Mouse (Mus musculus): ENCODE results near the gene Tarbp2. TPM values are rescaled to one million over a fixed set of nuclear protein-coding genes. Genes with fewer than 3 reads are reported as not detected.

Gene Tarbp2
- total and polyA plus RNA-seq, 2 experiments from 2014 or later, result 89.5 to 94.7 TPM

- Histone ChIP-seq H3K9ac (peak within 1 kb of the TSS; percentile 79), H3K27ac (ENCODE audit: low read depth, low read length) (peak within 1 kb of the TSS; percentile 97), H3K4me2 (ENCODE audit: low read depth) (peak within 1 kb of the TSS; percentile 73), H3K4me1 (ENCODE audit: insufficient read depth) (peaks cover 14% of the 10 kb centered on the region; the same call in 1 of the 2 replicates), H3K9me3 (ENCODE audit: low read length) (no peaks in the 10 kb centered on the region), H3K27me3 (ENCODE audit: insufficient read depth, low read length) (no peaks in the 10 kb centered on the region), H3K36me3 (ENCODE audit: insufficient read depth) (peaks cover 11% of the 10 kb centered on the region), H3K4me3 (ENCODE audit: low read depth, low read length) (peak within 1 kb of the TSS; percentile 75)
- ATAC-seq (peak; percentile 4; the same call in 1 of the 2 replicates), DNase-seq (peak; percentile 84)
- WGBS, result 2% methylated on average over 43 of the region's 43 CpGs
- no peak; the same call in 1 of the 2 replicates for TF ChIP-seq CTCF (IDR thresholded peaks at IDR 0.05; ENCODE audit: low read depth)
Observed at GRCm38 (mm10) chr15:102516728-102517404, 1.1 kb upstream of the Tarbp2 start, which contains the start of gene Map3k12. Gene Map3k12 (minus strand): TSS chr15:102517064.

GRCm38 (mm10) chr15:102517631-102517975, 389 bp upstream of the Tarbp2 start:
- DNase-seq (no peak), ATAC-seq (no peak)
- Histone ChIP-seq H3K9me3 (ENCODE audit: low read length) (no peaks in the 10 kb centered on the region), H3K4me1 (ENCODE audit: insufficient read depth) (peaks cover 13% of the 10 kb centered on the region; the same call in 1 of the 2 replicates), H3K27me3 (ENCODE audit: insufficient read depth, low read length) (no peaks in the 10 kb centered on the region), H3K36me3 (ENCODE audit: insufficient read depth) (peaks cover 15% of the 10 kb centered on the region), H3K27ac (ENCODE audit: low read depth, low read length) (peak overlapping the region; percentile 96), H3K9ac (peak overlapping the region; percentile 79), H3K4me2 (ENCODE audit: low read depth) (peak overlapping the region; percentile 73), H3K4me3 (ENCODE audit: low read depth, low read length) (peak overlapping the region; percentile 75)
- no peak for TF ChIP-seq CTCF (IDR thresholded peaks at IDR 0.05; ENCODE audit: low read depth)
- WGBS, result under 1% methylated on average over 10 of the region's 10 CpGs

- DNase-seq (no peak), ATAC-seq (no peak)
- peaks cover 13% of the 10 kb centered on the region; the same call in 1 of the 2 replicates for H3K4me1 ChIP-seq (ENCODE audit: insufficient read depth)
- peak overlapping the region; percentile 73 for H3K4me2 ChIP-seq (ENCODE audit: low read depth)
- H3K9ac ChIP-seq, result peak overlapping the region; percentile 75
- H3K36me3 ChIP-seq (ENCODE audit: insufficient read depth), result peaks cover 18% of the 10 kb centered on the region
- WGBS, result 10% methylated on average over 9 of the region's 9 CpGs
- H3K4me3 ChIP-seq (ENCODE audit: low read depth, low read length), result peak overlapping the region; percentile 75
- H3K27ac ChIP-seq (ENCODE audit: low read depth, low read length), result peak overlapping the region; percentile 97
- TF ChIP-seq CTCF (IDR thresholded peaks at IDR 0.05; ENCODE audit: low read depth), result no peak
- no peaks in the 10 kb centered on the region for H3K27me3 ChIP-seq (ENCODE audit: insufficient read depth, low read length)
- no peaks in the 10 kb centered on the region for H3K9me3 ChIP-seq (ENCODE audit: low read length)
Observed at GRCm38 (mm10) chr15:102518859-102519201, 838 bp downstream of the Tarbp2 start.

GRCm38 (mm10) chr15:102519211-102520141, 1.5 kb downstream of the Tarbp2 start:
- Histone ChIP-seq H3K9ac (peak overlapping the region; percentile 75), H3K4me1 (ENCODE audit: insufficient read depth) (peaks cover 13% of the 10 kb centered on the region; the same call in 1 of the 2 replicates), H3K36me3 (ENCODE audit: insufficient read depth) (peaks cover 24% of the 10 kb centered on the region), H3K4me2 (ENCODE audit: low read depth) (peak overlapping the region; percentile 73), H3K27me3 (ENCODE audit: insufficient read depth, low read length) (no peaks in the 10 kb centered on the region), H3K27ac (ENCODE audit: low read depth, low read length) (peak overlapping the region; percentile 97), H3K4me3 (ENCODE audit: low read depth, low read length) (peak overlapping the region; percentile 75), H3K9me3 (ENCODE audit: low read length) (no peaks in the 10 kb centered on the region)
- DNase-seq (no peak), ATAC-seq (no peak)
- TF ChIP-seq CTCF (IDR thresholded peaks at IDR 0.05; ENCODE audit: low read depth), result no peak
- WGBS, result 68% methylated on average over 16 of the region's 17 CpGs

GRCm38 (mm10) chr15:102520416-102520815, 2.4 kb downstream of the Tarbp2 start:
- no peak for TF ChIP-seq CTCF (IDR thresholded peaks at IDR 0.05; ENCODE audit: low read depth)
- Histone ChIP-seq H3K9me3 (ENCODE audit: low read length) (no peaks in the 10 kb centered on the region), H3K4me3 (ENCODE audit: low read depth, low read length) (no peak overlapping the region), H3K4me1 (ENCODE audit: insufficient read depth) (peaks cover 10% of the 10 kb centered on the region; the same call in 1 of the 2 replicates), H3K36me3 (ENCODE audit: insufficient read depth) (peaks cover 25% of the 10 kb centered on the region), H3K9ac (no peak overlapping the region), H3K4me2 (ENCODE audit: low read depth) (no peak overlapping the region), H3K27ac (ENCODE audit: low read depth, low read length) (no peak overlapping the region), H3K27me3 (ENCODE audit: insufficient read depth, low read length) (no peaks in the 10 kb centered on the region)
- 84% methylated on average over 4 of the region's 4 CpGs for WGBS
- no peak for ATAC-seq
- DNase-seq, result no peak

GRCm38 (mm10) chr15:102521480-102521879, 3.5 kb downstream of the Tarbp2 start:
- WGBS, result 90% methylated on average over 4 of the region's 4 CpGs
- Histone ChIP-seq H3K9me3 (ENCODE audit: low read length) (no peaks in the 10 kb centered on the region), H3K27ac (ENCODE audit: low read depth, low read length) (no peak overlapping the region), H3K9ac (no peak overlapping the region), H3K4me2 (ENCODE audit: low read depth) (no peak overlapping the region), H3K4me1 (ENCODE audit: insufficient read depth) (peaks cover 5% of the 10 kb centered on the region; the same call in 1 of the 2 replicates), H3K36me3 (ENCODE audit: insufficient read depth) (peaks cover 25% of the 10 kb centered on the region), H3K27me3 (ENCODE audit: insufficient read depth, low read length) (no peaks in the 10 kb centered on the region), H3K4me3 (ENCODE audit: low read depth, low read length) (no peak overlapping the region)
- no peak for ATAC-seq
- DNase-seq, result no peak
- no peak for TF ChIP-seq CTCF (IDR thresholded peaks at IDR 0.05; ENCODE audit: low read depth)
